9 mouse cellular contexts compared by ENCODE assay signal in the genomic region with DNA sequence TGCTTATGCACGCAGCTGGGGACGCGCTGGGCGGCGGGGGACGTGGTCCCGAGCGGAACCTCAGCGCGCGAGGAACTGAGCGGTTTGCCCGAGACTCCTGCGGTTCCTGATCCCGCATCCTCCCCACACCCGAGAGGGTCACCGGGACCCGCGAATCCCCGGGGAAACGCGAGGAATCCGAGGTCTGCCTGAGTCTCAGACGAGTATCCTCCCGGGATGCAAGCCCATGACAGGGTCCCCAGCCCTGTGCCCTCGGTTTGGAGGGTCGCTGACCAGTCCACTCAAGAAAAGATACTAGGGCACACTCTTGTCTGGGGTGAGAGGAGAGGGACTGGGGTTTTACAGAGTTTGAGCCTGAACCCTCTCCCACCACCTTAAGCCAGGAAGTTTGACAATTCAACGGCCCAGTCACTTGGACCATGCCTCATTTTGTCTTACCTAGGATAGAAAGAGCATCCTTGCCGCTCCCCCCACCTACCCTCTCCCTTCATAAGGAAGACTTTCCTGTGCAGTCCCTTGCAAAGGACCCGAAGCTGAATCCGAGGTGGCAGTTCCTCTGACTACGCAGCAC. TPM values are rescaled to one million over a fixed set of nuclear protein-coding genes. Genes with fewer than 3 reads are reported as not detected.
DNase-seq lines count a peak whose midpoint lies in the region; ATAC-seq lines count a peak whose summit lies in the region.
"Had no signal": no experiment of that assay in that cellular context is flagged by ENCODE, and none has a peak within 500 bp of the region (broad histone marks: within the 10 kb centered on the region; RNA-seq: fewer than 3 reads in every experiment).

No protein-coding gene starts in this region.

- peak overlapping the region; percentile 98 for H3K4me2 ChIP-seq in heart, embryonic 13.5 days
- H3K4me2 ChIP-seq in hindbrain, embryonic 13.5 days = peak overlapping the region; percentile 85
- H3K4me2 ChIP-seq in midbrain, embryonic 13.5 days (replicated peaks) = peak overlapping the region; percentile 93

- H3K4me1 ChIP-seq in heart, embryonic 13.5 days = peaks cover 18% of the 10 kb centered on the region
- no peaks in the 10 kb centered on the region for H3K4me1 ChIP-seq in brown adipose tissue, adult 24 weeks (ENCODE audit: control insufficient read depth, insufficient read depth, insufficient read length, low read length)
- peaks cover 18% of the 10 kb centered on the region for H3K4me1 ChIP-seq in hindbrain, embryonic 13.5 days (replicated peaks)
- H3K4me1 ChIP-seq in midbrain, embryonic 13.5 days (replicated peaks) = peaks cover 14% of the 10 kb centered on the region

- H3K4me3 ChIP-seq in heart, embryonic 13.5 days = peak overlapping the region; percentile 66
- H3K4me3 ChIP-seq in brown adipose tissue, adult 24 weeks (ENCODE audit: insufficient read depth, low read depth, low read length) = peak overlapping the region; percentile 59
- peak overlapping the region; percentile 70 for H3K4me3 ChIP-seq in hindbrain, embryonic 13.5 days
- H3K4me3 ChIP-seq in midbrain, embryonic 13.5 days (replicated peaks) = peak overlapping the region; percentile 67

- no peak for ATAC-seq in heart, embryonic 13.5 days (ENCODE audit: extremely low read depth, insufficient number of reproducible peaks, low FRiP score, low TSS enrichment)
- peak; percentile 6; the same call in 1 of the 2 replicates for ATAC-seq in hindbrain, embryonic 13.5 days (ENCODE audit: low FRiP score)
- ATAC-seq in midbrain, embryonic 13.5 days = peak; percentile 34

- peak overlapping the region; percentile 84 for H3K9ac ChIP-seq in heart, embryonic 13.5 days
- H3K9ac ChIP-seq in hindbrain, embryonic 13.5 days = peak overlapping the region; percentile 87
- peak overlapping the region; percentile 87 for H3K9ac ChIP-seq in midbrain, embryonic 13.5 days (replicated peaks)

- 6% methylated on average over 32 of the region's 32 CpGs for WGBS in heart, embryonic 13.5 days
- WGBS in hindbrain, embryonic 13.5 days = 4% methylated on average over 32 of the region's 32 CpGs
- WGBS in midbrain, embryonic 13.5 days = 5% methylated on average over 32 of the region's 32 CpGs

- peaks cover 60% of the 10 kb centered on the region for H3K27me3 ChIP-seq in heart, embryonic 13.5 days (replicated peaks)
- peaks cover 41% of the 10 kb centered on the region for H3K27me3 ChIP-seq in hindbrain, embryonic 13.5 days
- peaks cover 44% of the 10 kb centered on the region for H3K27me3 ChIP-seq in midbrain, embryonic 13.5 days

- no peak overlapping the region for H3K27ac ChIP-seq in heart, embryonic 13.5 days (replicated peaks)
- H3K27ac ChIP-seq in brown adipose tissue, adult 24 weeks (replicated peaks; ENCODE audit: low read depth, low read length) = no peak overlapping the region
- H3K27ac ChIP-seq in hindbrain, embryonic 13.5 days = peak overlapping the region; percentile 78
- peak overlapping the region; percentile 53; the same call in 1 of the 2 replicates for H3K27ac ChIP-seq in midbrain, embryonic 13.5 days

- no peaks in the 10 kb centered on the region for H3K36me3 ChIP-seq in heart, embryonic 13.5 days
- H3K36me3 ChIP-seq in hindbrain, embryonic 13.5 days = no peaks in the 10 kb centered on the region
- no peaks in the 10 kb centered on the region for H3K36me3 ChIP-seq in midbrain, embryonic 13.5 days

- no peaks in the 10 kb centered on the region for H3K9me3 ChIP-seq in heart, embryonic 13.5 days
- no peaks in the 10 kb centered on the region for H3K9me3 ChIP-seq in hindbrain, embryonic 13.5 days
- no peaks in the 10 kb centered on the region for H3K9me3 ChIP-seq in midbrain, embryonic 13.5 days

- no peak for DNase-seq in heart, adult 11 months
- no peak for DNase-seq in urinary bladder, postnatal 4 days (ENCODE audit: low spot score in 2 of 2)
- no peak for DNase-seq in right cerebral cortex, postnatal 4 days
- DNase-seq in MN1 (ENCODE audit: low spot score) = no peak
- DNase-seq: cerebellum, adult 9-11 months had no signal

RNA-seq across cellular contexts. Expression of gene Bean1, which starts 0.9 kb away (rescaled TPM):
- 0.55 and 0.65 TPM in 2 replicates for polyA plus RNA-seq in heart, embryonic 13.5 days (2015; fragmentation: Nextera tagmentation; extraction: Ambion mirVana)
- polyA plus RNA-seq in brown adipose tissue, adult 24 weeks (2012; ENCODE audit: insufficient read depth, insufficient read length, missing spikeins) = 0.54 TPM in 1 of 2 replicates, not detected in the other
- polyA plus RNA-seq in hindbrain, embryonic 13.5 days (2015; fragmentation: Nextera tagmentation; extraction: Ambion mirVana) = 3.3 and 4.4 TPM in 2 replicates
- 1.8 and 2.0 TPM in 2 replicates for polyA plus RNA-seq in midbrain, embryonic 13.5 days (2015; fragmentation: Nextera tagmentation; extraction: Ambion mirVana)

Comparison
In these comparisons a context has a peak if more than half of its experiments do, and no peak if none do; other contexts are left out.
1. H3K27ac ChIP-seq: peak in hindbrain, embryonic 13.5 days (single experiment) and midbrain, embryonic 13.5 days (single experiment); none in heart, embryonic 13.5 days (single experiment) and brown adipose tissue, adult 24 weeks (single experiment).
2. Peak in every context shown above with its lines, with median percentiles within 50 percentile points of each other: H3K4me2 ChIP-seq, H3K4me3 ChIP-seq and H3K9ac ChIP-seq.